Mouse (Mus musculus) right cerebral cortex, postnatal 4 days (tissue): ENCODE measurements around the gene Cfh.
"Not testable (repeated sequence)": the region's sequence is repeated elsewhere in the genome, so short reads cannot be mapped to it uniquely, and the experiment has no call there.

Source experiments
- DNase-seq: peaks from one replicate; pipeline ENCODE4 v3.0.0-alpha.2; 2022

Cfh gene

DNA sequence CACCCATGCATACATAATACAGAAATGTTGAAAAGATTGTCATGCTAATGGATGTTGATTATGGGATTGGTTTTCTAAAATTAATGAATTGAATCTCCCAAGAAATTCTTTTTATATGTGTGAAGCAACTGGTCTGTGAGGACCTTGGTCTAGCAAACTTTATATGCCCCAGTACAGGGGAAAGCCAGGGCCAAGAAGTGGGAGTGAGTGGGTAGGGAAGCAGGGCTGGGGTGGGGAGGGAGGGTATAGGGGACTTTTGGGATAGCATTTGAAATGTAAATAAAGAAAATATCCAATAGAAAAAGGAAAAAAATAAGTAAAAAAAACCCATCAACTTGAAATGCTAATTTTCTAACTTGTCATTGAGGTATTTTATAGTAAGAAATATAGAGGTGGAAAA is at the start of gene Cfh:
Gene Cfh (minus strand): TSS at position 101 of the 400 bp plus-strand sequence.
- not testable (repeated sequence) for DNase-seq

DNA sequence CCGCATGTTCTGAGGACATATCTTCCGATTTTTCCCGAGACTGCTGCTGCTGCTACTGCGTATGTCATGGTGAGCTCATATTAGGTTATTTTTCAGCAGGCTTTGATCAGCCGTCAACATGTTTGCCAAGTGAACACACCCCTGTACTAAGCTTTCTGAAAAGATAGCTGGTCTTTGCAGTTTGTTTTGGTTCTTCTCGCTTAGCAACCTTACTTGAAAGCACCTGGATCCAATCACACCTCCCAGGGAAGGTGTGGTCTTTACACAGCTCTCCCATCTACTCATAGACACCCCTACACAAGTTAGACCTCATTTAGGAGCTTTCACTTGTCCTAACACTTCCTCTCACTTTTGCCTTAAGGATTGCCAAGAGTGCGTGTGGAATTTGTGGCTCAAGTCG is 43.1 kb upstream of the Cfh start:
- DNase-seq, result no peak

DNA sequence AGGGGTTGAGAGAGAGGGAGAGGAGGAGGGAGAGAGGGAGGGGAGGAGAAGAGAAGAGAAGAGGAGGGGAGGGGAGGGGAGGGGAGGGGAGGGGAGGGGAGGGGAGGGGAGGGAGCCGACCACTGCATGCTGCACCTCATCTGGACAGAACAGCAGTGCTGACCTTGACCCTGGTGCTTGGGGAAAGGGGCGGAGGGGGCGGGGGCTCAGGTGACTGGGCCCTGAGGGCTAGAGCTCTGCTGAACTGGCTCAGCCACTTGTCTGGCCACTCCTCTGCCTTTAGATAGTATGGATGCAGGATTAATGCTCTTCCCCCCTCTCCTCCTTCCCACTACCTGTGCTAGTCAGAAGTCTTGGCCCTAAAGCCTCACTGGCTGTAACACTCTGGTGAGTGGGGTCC is 41.7 kb upstream of the Cfh start:
- DNase-seq, result no peak

DNA sequence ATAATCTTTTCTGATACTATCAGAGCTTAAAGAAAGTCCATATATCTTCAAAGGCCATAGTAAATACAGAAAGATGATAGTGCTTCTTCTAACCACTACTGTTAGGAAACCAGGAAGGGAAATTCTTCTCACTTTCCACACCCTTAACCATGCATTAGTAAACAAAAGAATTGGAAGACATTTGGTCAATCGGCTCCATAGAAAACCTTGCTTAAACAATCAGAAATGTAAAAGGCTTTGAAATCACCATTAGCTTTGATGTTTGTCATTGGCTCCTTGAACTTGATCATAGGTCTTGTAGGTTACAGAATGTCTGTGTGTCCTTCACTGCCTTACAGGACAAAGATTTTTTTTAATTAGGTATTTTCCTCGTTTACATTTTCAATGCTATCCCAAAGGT is 21.8 kb upstream of the Cfh start:
- DNase-seq, result no peak

DNA sequence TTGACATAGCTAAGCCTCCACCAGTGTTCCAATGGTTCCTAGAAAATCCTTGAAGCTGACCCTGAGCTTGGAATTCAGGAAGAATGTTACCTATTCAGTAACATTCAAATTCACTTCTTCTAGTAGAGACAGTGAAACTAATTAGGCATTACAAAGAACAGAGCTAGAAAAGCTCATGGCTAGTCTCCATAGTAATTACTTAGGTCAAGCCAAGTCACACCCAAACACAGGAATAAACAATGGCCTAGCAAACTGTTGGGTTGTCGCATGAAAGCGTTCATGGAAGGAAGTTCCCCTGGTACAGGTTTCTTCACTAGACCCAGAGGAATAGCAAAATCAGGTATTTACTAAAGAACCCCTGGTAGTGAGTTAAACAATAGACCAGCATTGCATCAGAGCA is 4.9 kb upstream of the Cfh start:
- not testable (repeated sequence) for DNase-seq

DNA sequence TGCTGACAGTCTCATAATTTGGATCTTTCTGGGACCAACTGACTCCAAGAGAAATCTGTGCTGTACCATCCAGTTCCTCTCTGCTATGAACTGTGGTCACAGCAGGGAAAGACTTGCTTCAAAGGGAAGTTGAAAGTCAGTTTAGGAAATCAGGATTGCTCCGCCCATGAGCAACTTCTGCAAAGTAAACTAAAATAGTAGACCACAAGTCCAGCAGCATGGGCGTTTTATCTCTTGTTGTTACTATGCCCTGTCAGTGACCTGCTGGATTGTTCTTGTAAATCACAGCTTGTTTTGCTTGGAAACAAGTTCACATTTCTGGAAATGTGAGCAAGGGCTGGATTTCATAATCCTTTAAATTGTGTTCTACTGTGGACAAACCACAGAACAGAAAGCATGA is 356 bp downstream of the Cfh start:
- DNase-seq, result no peak

DNA sequence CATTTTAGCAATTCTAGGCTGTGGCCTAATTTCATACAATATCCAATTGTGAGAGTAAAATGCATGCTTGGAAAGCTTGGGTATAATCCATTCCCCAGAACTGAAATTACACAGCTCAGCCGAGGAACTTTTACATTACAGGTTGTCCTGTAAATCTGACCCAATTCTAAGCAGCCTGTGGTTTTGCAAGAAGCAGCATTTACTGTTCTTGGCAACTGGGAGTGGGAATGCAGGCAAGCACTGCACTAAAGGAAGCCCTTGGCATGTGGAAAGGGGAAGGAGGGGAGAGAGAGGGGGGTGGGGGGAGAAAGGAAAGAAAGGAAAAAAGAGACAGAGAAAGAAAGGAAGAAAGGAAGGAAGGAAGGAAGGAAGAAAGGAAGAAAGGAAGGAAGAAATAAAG is 3.4 kb downstream of the Cfh start:
- no peak for DNase-seq

DNA sequence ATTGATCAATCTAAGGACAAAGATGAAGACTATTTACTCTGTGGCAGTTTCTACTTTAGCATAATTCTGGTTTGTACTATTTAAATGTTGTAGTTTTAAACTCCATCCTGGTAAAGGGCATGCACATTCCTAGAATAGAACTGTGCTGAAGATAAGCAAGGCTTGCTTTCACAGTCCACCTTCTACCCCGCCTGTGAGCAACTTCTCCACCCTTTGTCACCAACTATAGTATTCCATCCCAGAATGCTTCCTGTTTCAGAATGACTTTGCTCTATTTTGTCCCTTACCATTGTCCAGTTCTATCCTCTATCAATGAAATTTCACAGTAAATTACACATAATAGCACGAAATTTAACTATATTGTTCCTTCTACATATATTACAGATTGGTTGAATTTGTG is 8.1 kb downstream of the Cfh start:
- no peak for DNase-seq

DNA sequence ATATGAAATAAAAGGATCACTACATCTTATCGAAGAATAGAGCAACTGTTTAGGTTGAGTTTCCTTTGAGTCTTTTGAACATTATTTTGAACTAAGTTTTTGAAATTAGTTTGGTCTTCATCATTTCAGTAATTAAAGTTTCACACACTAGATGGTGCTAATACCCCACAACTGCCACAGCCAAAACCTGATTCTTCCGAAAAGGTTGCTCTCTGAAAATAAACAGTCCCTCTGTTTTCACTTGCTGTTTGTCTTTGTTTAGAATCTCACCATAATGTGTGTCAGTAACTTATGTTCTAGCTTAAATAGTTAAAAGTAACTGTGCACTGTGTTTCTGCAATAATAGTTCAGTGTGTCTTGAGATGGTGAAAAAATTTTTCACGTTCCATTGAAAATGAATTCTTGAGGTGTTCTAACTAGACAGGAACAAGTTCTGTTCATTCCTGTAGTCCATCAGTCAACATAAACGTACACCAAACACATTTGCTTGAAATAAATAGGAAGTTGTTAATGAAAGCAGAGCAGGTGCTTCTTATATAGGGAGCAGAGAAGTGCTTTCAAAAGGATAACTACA is 11.9 kb downstream of the Cfh start:
- DNase-seq, result no peak

DNA sequence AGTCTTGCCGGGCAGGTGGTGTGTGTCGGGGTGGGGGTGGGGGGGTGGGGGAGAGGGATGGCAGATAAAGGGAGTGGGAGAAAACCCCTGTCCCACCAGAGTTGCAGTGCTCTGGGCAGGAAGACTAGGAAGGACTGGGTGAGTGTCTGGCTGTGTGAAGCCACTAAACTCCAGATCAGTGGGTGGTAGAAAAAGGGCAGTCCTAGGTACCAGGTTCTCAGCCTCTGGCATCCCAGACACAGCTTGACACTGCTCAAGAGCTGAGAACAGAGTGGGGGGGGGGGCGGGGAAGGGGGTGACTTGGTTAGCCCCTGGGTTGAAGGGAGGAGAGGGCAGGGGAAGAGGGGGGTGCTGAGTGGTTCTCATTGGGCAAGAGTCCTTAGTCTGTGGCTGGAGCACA is 24.6 kb downstream of the Cfh start:
- no peak for DNase-seq

DNA sequence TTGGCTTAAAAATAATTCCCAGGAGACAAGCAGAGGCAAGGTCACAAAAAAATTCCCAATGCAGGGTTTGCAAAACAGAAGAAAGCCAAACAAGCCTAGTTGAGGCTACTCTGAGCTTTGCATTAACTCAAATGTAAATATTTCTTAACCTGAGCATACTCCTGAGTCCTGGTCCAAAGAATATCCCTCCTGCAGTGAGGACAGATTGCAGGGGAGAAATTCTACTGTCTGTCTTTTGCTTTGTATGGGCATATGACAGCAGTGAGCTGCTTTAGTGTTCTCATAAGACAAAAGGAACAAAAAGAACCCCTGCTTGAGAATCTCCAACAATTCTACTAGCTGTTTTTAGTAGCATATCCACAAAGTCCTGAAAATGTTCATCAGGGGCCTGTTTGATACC is 114.1 kb downstream of the Cfh start:
- no peak for DNase-seq
